Mouse (Mus musculus) right cerebral cortex, postnatal 4 days (tissue): ENCODE results near the gene Nsa2.
"Not testable (repeated sequence)": the region's sequence is repeated elsewhere in the genome, so short reads cannot be mapped to it uniquely, and the experiment has no call there.

ENCODE experiments used
- DNase-seq: peaks from one replicate; pipeline ENCODE4 v3.0.0-alpha.2; 2022

Nsa2 gene

GRCm38 (mm10) chr13:97137466-97138400, at the start of gene Nsa2, which contains the start of gene Gfm2:
Gene Nsa2, minus strand, starts transcription at chr13:97137937.
Gene Gfm2, plus strand, starts transcription at chr13:97137937.
- DNase-seq, result peak; percentile 81

- no peak for DNase-seq
Observed at GRCm38 (mm10) chr13:97186346-97186745, 48.6 kb upstream of the Nsa2 start.

- no peak for DNase-seq
Observed at GRCm38 (mm10) chr13:97184656-97185055, 46.9 kb upstream of the Nsa2 start.

DNA sequence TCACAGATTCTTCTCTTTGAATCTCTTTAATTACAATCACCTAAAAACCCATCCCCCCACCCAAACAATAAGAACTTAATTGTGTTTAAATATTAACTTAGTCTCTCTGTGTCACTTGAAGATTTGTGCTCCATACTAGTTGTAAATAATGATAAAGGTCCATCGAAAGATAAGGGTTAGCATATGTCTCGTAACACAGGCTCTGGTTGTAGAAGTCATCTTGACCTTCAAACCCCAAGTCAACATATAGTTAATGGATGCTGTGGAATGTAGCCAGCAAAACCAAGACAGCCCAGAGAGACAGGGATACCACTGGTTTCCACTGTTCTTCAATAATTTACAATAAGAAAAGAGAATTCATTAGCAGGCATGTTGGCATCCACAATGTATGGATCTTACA, 46.4 kb upstream of the Nsa2 start:
- DNase-seq, result no peak

DNA sequence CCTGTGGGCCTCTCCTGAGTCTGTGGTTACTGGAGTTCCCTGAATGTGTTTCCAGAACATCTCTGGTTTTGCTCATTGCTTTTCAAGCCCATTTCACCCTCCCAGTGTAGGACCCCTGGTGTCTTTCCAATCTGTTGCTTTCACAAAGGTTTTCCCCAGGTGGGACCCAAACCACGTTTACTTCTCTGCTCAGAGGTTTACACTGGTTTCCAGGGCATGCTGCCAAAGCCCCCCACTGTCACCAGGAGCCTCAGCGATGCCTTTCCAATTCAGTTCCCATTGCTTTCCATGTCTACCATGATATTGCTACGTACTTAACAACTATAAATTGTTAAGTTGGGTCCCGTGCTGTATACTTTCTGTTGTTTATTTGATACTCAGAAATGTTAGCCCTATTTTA, 45.1 kb upstream of the Nsa2 start:
- no peak for DNase-seq

DNA sequence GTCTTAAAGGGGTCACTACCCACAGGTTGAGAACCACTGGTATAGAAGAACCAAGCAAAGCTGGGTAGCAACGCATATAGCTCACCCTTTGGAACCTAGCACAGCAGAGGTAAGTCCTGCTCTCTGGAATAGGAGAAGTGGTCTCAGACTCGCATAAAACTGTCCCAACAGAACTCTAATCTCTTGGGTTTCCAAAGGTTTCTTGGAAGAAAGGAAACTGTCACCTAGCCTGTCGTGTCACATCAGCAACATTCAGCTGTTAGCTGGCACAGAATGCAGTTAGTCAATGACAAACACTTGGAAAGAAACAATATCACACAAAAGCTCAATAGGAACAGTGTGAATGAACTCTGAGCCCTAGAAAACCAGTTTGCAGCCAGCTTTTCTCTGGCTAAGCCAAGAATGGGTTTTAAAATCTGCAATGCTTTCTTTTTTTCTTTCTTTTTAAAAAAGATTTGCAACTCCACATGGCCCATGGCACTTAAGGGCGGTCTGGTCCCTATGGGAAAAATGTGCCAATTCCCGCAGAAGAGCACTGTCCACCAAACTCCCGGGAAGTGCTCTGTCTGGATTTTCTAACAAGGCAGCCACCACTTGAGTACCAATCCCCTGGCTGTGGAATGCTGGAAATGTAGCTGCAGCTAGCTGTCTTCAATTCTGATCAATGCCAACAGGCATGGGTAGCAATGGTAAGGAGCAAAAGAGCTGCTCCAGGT, 42.5 kb upstream of the Nsa2 start:
- DNase-seq, result no peak

DNA sequence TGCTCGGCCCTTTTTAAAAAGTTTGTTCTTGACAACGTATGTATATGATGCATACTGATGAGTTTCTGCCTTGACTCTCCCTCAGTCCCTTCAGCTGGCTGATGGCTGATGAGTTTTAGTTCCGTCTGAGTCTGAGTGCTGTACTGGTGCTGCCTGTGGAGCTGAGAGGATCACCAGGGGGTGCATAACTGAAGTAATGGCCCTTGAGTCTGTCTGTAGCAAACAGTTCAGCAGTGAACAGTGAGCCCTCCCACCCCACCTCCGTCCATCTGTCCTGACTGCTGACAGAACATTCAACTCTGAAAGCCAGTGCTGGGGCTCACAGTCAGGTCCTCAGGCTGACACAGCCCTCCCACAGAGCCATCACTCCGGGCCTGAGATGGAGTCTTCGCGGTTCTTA, 41.2 kb upstream of the Nsa2 start:
- DNase-seq, result no peak

- DNase-seq, result no peak
Observed at GRCm38 (mm10) chr13:97176731-97177130, 39.0 kb upstream of the Nsa2 start.

- DNase-seq, result no peak
Observed at GRCm38 (mm10) chr13:97175520-97176264, 38.0 kb upstream of the Nsa2 start.

- DNase-seq, result peak; percentile 54
Observed at GRCm38 (mm10) chr13:97145834-97146233, 8.1 kb upstream of the Nsa2 start.

- DNase-seq, result no peak
Observed at GRCm38 (mm10) chr13:97142321-97142720, 4.6 kb upstream of the Nsa2 start.

GRCm38 (mm10) chr13:97138404-97138931, 731 bp upstream of the Nsa2 start:
- DNase-seq, result not testable (repeated sequence)

DNA sequence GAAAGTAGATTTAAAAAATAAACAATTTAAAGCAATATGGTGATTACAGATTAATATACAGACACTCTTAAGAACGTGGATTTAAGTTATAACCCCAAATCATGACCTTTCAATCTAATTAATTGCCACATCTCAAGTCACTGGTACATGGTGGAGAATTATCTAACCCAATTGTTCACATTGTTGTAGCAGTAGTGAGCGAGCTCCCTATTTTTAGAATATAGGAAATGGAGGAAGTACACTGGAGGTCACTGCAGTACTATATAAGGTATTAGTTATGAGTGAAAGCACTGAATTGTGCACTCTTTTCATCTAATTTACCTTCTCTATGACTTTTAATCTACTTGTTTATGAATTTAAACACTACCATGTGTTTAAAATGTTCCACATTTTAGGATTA, 7.3 kb downstream of the Nsa2 start:
- DNase-seq, result not testable (repeated sequence)

DNA sequence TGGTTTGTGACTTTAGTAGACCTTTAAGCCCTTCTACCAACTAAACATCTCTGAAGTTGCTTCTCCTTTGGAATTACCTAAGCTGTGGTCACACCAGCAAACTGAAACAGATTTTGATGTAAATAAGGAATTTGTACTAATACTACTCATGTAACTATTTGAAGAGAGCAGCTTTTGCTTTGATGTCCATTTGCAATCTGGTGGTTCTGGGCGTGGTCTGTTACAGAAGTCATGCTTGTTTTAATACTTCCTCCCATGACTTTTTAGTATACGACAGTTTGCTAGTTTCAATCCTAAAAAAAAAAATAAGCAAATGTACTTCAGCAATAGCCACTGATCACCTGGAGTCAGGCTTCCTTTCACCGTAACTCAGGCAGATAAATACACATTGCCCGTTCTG, 8.1 kb downstream of the Nsa2 start:
- not testable (repeated sequence) for DNase-seq

DNA sequence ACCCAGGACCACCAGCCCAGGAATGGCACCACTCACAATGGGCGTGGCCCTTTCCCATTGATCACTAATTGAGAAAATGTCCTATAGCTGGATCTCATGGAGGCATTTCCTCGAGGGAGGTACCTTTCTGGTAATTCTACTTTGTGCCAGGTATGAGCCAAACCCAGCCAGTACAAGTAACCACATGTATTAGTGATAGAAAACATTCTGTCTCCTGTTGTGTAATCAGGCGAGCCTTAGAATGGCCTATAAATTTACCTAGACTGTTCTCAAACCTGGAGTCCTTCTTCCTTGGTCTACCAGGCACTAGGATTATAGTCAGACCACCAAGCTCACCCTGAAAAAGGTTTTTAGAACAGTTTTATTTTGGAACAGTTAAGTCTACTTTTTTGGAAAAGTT, 16.4 kb downstream of the Nsa2 start:
- no peak for DNase-seq

DNA sequence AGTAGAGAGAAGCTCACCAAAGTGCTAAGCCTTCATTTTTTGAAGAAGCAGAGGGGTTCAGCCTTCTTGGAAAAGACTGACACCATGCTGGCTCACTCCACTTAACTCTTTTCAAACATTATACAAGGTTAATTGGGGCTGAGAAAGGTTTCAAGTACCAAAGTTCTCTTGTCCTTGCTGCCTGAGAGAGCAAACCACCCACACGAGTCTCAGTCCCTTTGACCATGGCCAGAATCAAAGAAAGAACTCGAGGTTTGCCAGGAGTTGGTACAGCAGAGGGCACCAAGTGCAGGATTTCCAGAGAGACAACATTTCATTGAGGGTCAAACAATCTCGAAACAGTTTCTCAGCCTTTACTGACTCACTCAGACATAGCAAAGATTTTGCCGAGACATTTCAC, 28.7 kb downstream of the Nsa2 start:
- no peak for DNase-seq

GRCm38 (mm10) chr13:97107721-97108120, 30.0 kb downstream of the Nsa2 start:
- DNase-seq, result not testable (repeated sequence)

GRCm38 (mm10) chr13:97104996-97105395, 32.7 kb downstream of the Nsa2 start:
- no peak for DNase-seq

DNA sequence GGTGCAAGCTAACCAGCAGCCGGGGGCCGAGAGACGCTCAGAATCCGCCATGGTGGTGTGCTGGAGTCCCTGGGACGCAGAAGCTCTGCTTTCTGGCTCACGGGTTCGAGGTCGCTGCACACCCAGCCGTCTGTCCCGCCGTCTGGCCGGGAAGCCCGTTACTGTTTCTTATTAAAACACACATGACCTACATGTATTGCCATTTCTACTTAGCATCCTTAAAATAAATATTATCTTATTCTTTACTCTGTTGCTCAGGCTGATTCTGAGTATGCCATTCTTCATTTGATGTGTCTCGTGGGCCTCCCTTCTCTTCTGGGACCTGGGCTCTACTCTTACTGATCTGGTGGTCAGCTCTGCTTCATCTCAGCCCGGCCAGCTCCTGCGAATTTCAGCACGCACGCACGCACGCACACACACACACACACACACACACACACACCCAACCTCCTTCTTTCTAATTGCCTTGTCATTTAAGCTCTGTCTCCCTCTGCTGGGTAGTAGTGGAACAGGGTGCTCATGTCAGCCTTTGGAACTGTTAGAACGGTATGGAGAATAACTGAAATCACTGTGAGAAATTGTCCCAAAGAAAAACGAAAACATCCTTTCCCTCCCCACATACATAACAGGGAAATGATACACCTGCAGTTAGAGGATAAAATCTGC, 38.4 kb downstream of the Nsa2 start, which contains the start of gene Gm6169:
Gene Gm6169, minus strand, starts transcription at position 51 of the 666 bp plus-strand sequence.
- DNase-seq, result peak; percentile 66

- DNase-seq, result no peak
Observed at GRCm38 (mm10) chr13:97095726-97096125, 42.0 kb downstream of the Nsa2 start.

DNA sequence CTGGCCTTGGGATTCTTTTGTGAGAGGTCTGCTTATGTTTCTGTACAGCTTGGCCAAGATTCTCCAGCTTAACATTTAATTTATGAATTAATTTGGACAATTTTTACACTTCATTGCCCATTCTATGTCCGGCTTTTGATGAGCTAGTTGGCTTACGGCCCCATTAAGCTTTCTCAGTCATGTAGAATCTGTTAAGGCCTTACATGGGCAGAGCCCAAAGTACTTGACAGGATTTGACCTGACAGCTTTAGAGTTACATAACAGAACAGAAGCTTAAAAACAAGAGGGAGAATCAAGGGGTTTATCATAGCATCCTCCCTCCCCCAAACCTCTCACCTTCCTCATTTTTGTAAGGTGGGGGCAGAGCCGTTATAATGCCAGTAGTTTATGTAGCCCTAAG, 49.6 kb downstream of the Nsa2 start:
- no peak for DNase-seq

GRCm38 (mm10) chr13:97087421-97087820, 50.3 kb downstream of the Nsa2 start:
- no peak for DNase-seq
